Mouse (Mus musculus): ENCODE measurements around the gene Kank1. TPM values are rescaled to one million over a fixed set of nuclear protein-coding genes. Genes with fewer than 3 reads are reported as not detected.

The Kank1 gene
- polyA plus RNA-seq, 1 experiment: 8.7 TPM

DNA sequence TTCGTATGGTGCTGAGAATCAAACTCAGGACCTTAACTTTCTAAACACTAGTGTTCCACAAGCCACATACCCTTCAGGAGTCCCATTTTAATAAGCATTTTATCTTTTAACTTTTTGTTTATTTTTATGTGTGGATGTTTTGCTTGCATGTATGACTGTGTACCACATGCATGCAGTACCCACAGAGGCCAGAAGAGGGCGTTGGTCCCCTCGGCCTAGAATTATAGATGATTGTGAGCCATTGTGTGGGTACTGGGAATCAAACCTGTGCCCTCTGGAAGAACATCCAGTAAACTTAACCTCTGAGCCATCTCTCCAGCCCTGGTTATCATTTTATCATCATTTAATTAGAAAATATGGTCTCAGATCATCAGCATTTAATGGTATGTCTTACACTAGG, 136.8 kb downstream of the Kank1 start:
- DNase-seq (ENCODE audit: low read depth): no peak
- TF ChIP-seq POLR2A (IDR thresholded peaks at IDR 0.05; ENCODE audit: borderline replicate concordance, extremely low read depth, insufficient read depth, insufficient read length, poor library complexity, severe bottlenecking) (no peak), CTCF (IDR thresholded peaks at IDR 0.05; ENCODE audit: borderline replicate concordance, extremely low read depth, insufficient read depth, insufficient read length) (peak; percentile 29; the same call in 1 of the 2 replicates)

DNA sequence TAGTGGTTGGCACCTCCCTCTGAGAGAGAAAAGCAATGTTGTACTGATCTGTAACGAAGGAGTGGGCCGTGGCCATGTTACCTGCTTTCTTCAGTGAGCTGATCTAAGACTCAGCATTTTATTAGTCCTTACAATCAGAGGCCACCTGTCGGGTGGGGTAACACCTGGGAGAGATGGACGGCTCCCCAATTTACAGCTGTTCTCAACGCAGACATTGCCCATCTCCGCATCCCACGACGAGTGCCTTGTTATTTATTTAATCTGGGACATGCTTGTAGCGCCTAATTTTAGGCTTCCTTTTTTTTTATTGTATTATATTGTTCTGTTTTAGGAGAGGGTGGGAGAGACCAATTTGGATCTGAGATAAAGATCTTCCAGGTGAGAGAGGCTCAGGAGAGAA, 137.4 kb downstream of the Kank1 start:
- no peak for DNase-seq (ENCODE audit: low read depth)
- no peak for TF ChIP-seq POLR2A (IDR thresholded peaks at IDR 0.05; ENCODE audit: borderline replicate concordance, extremely low read depth, insufficient read depth, insufficient read length, poor library complexity, severe bottlenecking)

DNA sequence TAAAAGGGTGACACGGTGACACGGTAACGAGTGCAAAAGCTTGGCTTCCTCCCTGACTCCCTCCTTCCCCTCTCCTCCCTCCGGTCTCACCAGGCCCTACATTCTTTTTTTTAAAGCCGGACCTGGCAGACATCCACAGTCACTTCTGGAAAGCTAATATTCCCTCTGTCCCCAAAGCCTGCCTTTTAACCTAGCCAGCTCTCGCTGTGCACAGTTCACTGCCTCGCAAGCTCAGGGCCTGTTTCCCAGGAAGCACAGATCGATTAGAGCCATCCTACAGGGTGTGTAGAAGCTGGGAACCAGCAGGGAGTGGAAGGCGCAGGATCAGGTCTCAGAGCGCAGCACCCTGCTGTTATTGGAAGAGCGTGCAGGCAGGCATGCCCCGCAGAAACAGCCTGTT, 138.2 kb downstream of the Kank1 start:
- TF ChIP-seq CTCF (IDR thresholded peaks at IDR 0.05; ENCODE audit: borderline replicate concordance, extremely low read depth, insufficient read depth, insufficient read length) (no peak), POLR2A (IDR thresholded peaks at IDR 0.05; ENCODE audit: borderline replicate concordance, extremely low read depth, insufficient read depth, insufficient read length, poor library complexity, severe bottlenecking) (no peak)
- DNase-seq (ENCODE audit: low read depth): peak; percentile 61

DNA sequence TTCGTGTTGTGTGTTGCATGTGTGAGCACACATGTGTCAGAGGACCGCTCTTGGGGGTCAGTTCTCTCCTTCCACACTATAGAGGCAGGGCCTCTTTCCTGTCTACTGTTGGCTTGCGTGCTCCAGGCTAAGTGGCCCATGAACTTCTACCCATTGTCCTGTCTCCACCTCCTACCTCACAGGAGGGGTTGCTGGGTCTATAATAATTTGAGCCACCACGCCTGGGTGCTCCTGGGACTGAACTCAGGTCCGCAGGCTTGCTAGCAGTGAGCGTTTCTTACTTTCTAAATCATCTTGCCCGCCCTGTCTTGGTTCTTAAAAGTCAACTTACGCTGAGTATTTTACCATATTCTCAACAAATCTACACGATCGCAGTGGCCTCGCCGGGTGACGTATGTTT, 140.1 kb downstream of the Kank1 start:
- TF ChIP-seq POLR2A (IDR thresholded peaks at IDR 0.05; ENCODE audit: borderline replicate concordance, extremely low read depth, insufficient read depth, insufficient read length, poor library complexity, severe bottlenecking) (no peak), CTCF (IDR thresholded peaks at IDR 0.05; ENCODE audit: borderline replicate concordance, extremely low read depth, insufficient read depth, insufficient read length) (no peak)
- DNase-seq (ENCODE audit: low read depth): no peak

DNA sequence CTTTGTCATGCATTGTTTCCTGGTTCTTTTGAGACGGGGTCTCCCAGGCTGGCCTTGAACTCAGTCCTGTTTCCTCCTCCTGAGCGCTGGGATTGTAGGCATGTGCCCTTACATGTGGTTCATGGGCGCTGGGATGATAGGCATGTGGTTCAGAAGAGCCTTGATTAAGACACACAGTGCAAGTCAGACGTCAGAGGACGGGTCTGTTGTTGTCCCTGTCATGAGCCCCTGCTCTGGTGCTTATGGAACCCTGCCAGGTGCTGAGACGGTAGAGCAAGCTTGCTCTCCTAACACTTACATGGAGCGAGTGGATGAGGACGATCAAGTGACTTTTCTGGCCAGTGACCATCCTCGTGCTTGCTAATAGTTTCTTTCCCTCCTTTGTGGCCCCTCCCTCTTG, 143.9 kb downstream of the Kank1 start:
- DNase-seq (ENCODE audit: low read depth): no peak
- TF ChIP-seq POLR2A (IDR thresholded peaks at IDR 0.05; ENCODE audit: borderline replicate concordance, extremely low read depth, insufficient read depth, insufficient read length, poor library complexity, severe bottlenecking) (no peak), CTCF (IDR thresholded peaks at IDR 0.05; ENCODE audit: borderline replicate concordance, extremely low read depth, insufficient read depth, insufficient read length) (no peak)

DNA sequence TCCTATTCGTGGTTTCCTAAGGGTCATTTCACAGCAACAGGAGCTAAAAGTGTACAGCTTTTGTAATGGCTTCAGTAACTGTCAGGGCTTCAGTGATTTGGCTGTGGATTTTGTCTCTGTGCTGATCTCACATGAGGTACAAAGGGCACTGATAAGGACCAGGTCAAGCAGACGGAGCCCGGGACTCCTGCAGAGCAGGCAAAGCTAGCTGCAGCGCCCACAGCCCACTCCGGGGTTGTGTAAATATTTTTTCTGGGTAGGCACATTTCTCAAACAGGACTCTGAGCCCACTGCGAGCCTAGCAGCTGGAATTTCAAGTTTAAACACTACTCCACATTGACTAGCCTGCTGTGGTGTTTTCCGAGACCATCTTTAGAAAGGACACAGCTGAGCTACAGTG, 145.2 kb downstream of the Kank1 start:
- TF ChIP-seq CTCF (IDR thresholded peaks at IDR 0.05; ENCODE audit: borderline replicate concordance, extremely low read depth, insufficient read depth, insufficient read length) (no peak), POLR2A (IDR thresholded peaks at IDR 0.05; ENCODE audit: borderline replicate concordance, extremely low read depth, insufficient read depth, insufficient read length, poor library complexity, severe bottlenecking) (no peak)

DNA sequence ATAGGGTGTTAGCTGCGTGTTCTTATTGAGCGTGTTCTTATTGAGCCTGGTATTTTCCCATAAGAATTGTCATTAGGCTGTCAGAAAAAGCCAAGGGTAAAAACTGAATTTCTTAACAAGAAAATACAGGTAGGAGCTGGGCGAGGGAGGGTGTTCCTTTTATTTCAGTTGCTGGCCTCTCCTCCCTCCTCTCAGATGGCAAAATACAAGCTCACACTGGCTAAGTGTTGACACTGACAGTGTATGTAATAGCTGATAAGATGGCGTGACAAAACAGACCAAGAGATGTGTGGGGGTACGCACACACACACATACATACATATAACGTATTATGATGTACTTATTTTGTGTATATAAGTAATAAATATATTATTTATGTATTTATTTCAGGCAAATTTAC, 145.7 kb downstream of the Kank1 start:
- no peak for TF ChIP-seq POLR2A (IDR thresholded peaks at IDR 0.05; ENCODE audit: borderline replicate concordance, extremely low read depth, insufficient read depth, insufficient read length, poor library complexity, severe bottlenecking)
- TF ChIP-seq CTCF (IDR thresholded peaks at IDR 0.05; ENCODE audit: borderline replicate concordance, extremely low read depth, insufficient read depth, insufficient read length): no peak
- DNase-seq (ENCODE audit: low read depth): no peak

More for the DNA sequence above, 145.2 kb downstream of the Kank1 start:
- DNase-seq (ENCODE audit: low read depth): no peak

DNA sequence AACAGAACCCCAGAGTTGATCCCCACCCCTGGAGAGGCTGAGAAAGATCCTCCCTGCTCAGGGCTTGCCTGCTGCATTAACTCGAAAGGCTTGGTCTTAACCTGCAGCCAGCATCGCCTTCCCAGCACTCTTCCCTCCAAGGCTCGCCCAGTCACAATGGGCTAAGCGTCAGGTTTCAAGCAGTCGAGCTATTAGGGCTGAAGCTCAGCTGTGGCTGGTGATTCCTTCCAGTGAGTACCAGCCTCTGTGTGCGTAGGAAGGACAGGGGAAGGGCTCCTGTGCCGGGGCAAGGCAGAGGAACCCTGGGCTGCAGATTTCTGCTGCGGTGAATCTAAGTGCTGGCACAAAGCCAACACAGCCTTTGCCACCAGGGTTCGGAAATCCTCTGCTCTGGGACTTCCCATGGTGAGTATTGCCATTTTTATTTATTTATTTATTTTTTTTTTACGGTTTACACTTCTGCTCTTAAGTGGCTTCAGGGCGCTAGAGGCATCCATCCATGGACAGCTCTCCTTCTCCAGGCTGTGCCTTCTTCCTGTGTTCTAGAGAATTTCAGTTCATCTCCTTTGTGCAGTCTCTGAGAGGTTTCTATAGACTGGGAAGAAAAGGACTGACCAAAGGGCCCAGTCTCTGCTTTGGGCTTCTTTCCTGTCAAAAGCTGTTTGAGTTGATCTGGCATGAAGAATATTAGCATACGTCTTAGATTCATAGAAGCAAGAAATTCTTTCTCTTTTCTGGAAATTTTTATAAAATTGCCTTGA, 146.8 kb downstream of the Kank1 start:
- no peak for TF ChIP-seq POLR2A (IDR thresholded peaks at IDR 0.05; ENCODE audit: borderline replicate concordance, extremely low read depth, insufficient read depth, insufficient read length, poor library complexity, severe bottlenecking)
- no peak for TF ChIP-seq CTCF (IDR thresholded peaks at IDR 0.05; ENCODE audit: borderline replicate concordance, extremely low read depth, insufficient read depth, insufficient read length)
- DNase-seq (ENCODE audit: low read depth): peak; percentile 77

DNA sequence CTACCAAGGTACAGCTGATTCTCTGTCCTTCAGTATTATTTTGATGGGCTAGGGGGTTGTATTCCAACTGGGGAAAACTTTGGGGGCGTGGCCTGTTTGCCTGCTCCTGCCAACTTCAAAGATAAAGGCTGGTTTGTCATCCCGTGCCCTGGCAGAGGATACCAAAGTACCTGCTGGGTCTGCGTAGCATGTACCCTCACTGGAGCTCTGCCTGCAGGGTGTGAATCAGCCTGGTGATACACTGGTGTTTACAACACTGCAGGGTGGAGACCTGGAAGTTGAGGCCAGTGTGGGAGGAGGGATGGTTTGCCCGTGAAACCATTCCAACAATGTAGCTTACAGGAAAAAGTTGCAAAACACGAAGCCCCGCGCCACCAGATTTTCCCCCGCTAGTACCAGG, 149.2 kb downstream of the Kank1 start:
- DNase-seq (ENCODE audit: low read depth): no peak
- TF ChIP-seq POLR2A (IDR thresholded peaks at IDR 0.05; ENCODE audit: borderline replicate concordance, extremely low read depth, insufficient read depth, insufficient read length, poor library complexity, severe bottlenecking): no peak
- TF ChIP-seq CTCF (IDR thresholded peaks at IDR 0.05; ENCODE audit: borderline replicate concordance, extremely low read depth, insufficient read depth, insufficient read length): no peak

DNA sequence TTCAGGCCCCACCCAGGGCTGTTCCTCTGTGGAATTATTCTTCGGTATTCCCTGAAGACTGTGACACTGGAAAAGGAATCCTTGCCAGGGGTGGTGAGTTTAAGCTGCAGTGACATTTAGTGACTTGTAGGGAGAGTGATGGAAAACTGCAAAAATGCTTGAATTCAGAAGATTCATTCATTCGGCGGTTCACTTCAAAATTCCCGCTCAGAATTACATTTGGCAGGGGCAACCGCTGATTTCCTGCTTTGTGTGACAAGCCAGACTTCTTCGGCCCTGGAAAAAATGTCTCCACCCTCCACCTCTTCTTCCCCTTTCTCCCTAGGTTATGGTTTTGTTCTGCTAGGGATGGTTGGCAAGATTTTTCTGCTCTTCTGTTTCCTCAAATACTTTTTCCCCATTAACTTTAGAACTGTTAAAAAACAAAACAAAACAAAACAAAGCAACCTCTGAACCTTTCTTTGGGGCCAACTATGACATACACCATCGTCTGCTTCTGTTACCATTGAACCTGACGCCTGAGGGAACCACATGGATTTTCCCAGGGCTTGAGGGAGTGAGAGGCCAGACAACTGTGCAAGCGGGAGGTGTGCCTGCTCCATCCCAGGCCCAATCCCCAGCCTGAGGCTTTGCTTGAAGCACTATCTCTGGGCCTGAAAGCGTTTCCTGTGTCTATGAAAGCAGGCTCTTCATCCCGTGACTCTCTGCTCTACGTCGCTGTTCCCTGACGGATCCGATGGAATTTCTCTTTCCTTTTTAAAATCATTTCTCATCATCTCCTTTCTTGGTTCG, 150.1 kb downstream of the Kank1 start:
- no peak for DNase-seq (ENCODE audit: low read depth)
- TF ChIP-seq POLR2A (IDR thresholded peaks at IDR 0.05; ENCODE audit: borderline replicate concordance, extremely low read depth, insufficient read depth, insufficient read length, poor library complexity, severe bottlenecking) (no peak), CTCF (IDR thresholded peaks at IDR 0.05; ENCODE audit: borderline replicate concordance, extremely low read depth, insufficient read depth, insufficient read length) (no peak)

DNA sequence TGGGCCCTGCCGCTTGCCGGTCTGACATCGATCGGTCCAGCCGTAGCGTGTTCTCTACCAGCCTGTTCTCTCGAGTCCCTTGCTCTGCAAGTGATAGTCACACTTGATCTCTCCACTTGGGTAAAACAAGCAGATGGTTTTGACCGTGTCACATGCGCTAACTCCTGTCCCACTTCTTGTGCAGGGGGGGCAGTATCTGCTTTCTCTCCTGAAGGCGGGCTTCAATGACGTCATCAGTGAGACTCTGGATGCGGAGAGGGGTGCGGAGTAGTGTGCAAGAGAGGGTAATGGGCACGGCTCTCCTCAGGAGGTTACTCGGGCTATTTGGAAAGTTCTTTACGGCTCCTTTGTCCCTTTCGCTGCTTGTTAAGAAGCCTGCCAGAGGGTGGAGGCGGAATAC, 151.1 kb downstream of the Kank1 start:
- TF ChIP-seq CTCF (IDR thresholded peaks at IDR 0.05; ENCODE audit: borderline replicate concordance, extremely low read depth, insufficient read depth, insufficient read length): no peak
- TF ChIP-seq POLR2A (IDR thresholded peaks at IDR 0.05; ENCODE audit: borderline replicate concordance, extremely low read depth, insufficient read depth, insufficient read length, poor library complexity, severe bottlenecking): no peak
- DNase-seq (ENCODE audit: low read depth): no peak

DNA sequence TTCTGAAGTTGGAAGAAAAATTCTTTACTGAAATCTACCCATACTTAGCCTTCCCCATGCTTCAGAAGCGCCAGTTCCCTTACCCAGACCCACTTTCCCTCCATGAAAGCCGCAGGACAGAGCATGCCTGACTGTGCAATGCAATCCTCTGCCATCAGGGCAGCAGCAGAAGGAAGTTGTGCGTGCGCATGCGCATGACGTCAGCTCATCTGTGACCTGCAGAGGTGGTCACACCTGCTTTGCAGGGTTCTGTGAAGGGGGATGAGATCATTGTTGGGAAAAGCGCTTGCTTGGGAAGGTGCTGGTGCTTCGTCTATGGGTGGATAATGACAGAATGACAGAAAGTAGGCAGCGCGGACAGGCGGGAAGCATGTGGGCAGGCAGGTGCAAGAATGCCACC, 155.4 kb downstream of the Kank1 start:
- DNase-seq (ENCODE audit: low read depth): no peak
- TF ChIP-seq CTCF (IDR thresholded peaks at IDR 0.05; ENCODE audit: borderline replicate concordance, extremely low read depth, insufficient read depth, insufficient read length): no peak

All from brain, embryonic 14.5 days (tissue).